Mouse (Mus musculus) kidney, adult 2 months (tissue): ENCODE data around the gene Dlx3.

Source experiments
- CTCF ChIP-seq: fragments of 200-500 bp; conservative IDR thresholded peaks from 2 replicates; pipeline ENCODE4 v1.5.1; 2011; ENCODE audit warnings: low read depth, mild to moderate bottlenecking, control low read depth, low read length, moderate library complexity, mixed read lengths; ENCODE audit not compliant: insufficient read depth, insufficient read length
- POLR2A ChIP-seq: fragments of 200-500 bp; IDR thresholded peaks from one replicate; pipeline ENCODE4 v1.6.1; 2011; ENCODE audit warnings: low read depth, low read length, control low read depth

- TF ChIP-seq CTCF (no peak), POLR2A (peak; percentile 11)
Measured at GRCm38 (mm10) chr11:95076536-95077111, 43.3 kb upstream of the Dlx3 start, which contains the start of gene Itga3.
